Mouse (Mus musculus) layer of hippocampus, adult 2 months (tissue): ENCODE results near the gene Brd3. TPM values are rescaled to one million over a fixed set of nuclear protein-coding genes. Genes with fewer than 3 reads are reported as not detected.

Source experiments
- DNase-seq, 2 experiments: peaks; one replicate each; pipeline ENCODE4 v3.0.0; 2022; ENCODE audit warnings: low spot score in 2 of 2
- H3K27ac ChIP-seq: fragments of 200-600 bp; 2 replicates; pipeline ENCODE4 v1.8.1; 2022
- H3K4me3 ChIP-seq: fragments of 200-600 bp; 2 replicates; pipeline ENCODE4 v1.8.1; 2022; ENCODE audit warnings: mild to moderate bottlenecking
- CTCF ChIP-seq: fragments of 200-600 bp; conservative IDR thresholded peaks from 2 replicates; pipeline ENCODE4 v1.8.1; 2022; ENCODE audit warnings: antibody characterized with exemption, mild to moderate bottlenecking, moderate library complexity
- total RNA-seq, 2 experiments: library from RNA; stranded (reverse); gene quantifications; 2 replicates each; pipeline ENCODE4 v1.2.3; 2021

Gene Brd3
- total RNA-seq, 2 experiments from 2014 or later = 43.6 to 51.8 TPM

GRCm38 (mm10) chr2:27446812-27447211 is 60.6 kb downstream of the Brd3 start:
- Histone ChIP-seq H3K4me3 (no peak overlapping the region), H3K27ac (no peak overlapping the region)
- TF ChIP-seq CTCF = no peak
- DNase-seq = no peak

- TF ChIP-seq CTCF = no peak
- no peak for DNase-seq
- Histone ChIP-seq H3K27ac (no peak overlapping the region), H3K4me3 (no peak overlapping the region)
Observed at GRCm38 (mm10) chr2:27445910-27446309, 61.6 kb downstream of the Brd3 start.

- H3K4me3 ChIP-seq = peak overlapping the region; percentile 93
- TF ChIP-seq CTCF = no peak
- peak overlapping the region; percentile 93; the same call in 1 of the 2 replicates for H3K27ac ChIP-seq
- DNase-seq = no peak
Observed at GRCm38 (mm10) chr2:27443450-27443708, 64.1 kb downstream of the Brd3 start.

GRCm38 (mm10) chr2:27442708-27443449 is 64.6 kb downstream of the Brd3 start:
- peak in 1 of 2 experiments; percentile 32 for DNase-seq
- peak overlapping the region; percentile 93 for H3K27ac ChIP-seq
- TF ChIP-seq CTCF = peak; percentile 16
- peak overlapping the region; percentile 93 for H3K4me3 ChIP-seq

GRCm38 (mm10) chr2:27441767-27442707 is 65.4 kb downstream of the Brd3 start, which contains the start of gene Brd3os:
Gene Brd3os (plus strand): TSS chr2:27442324.
- peak within 1 kb of the TSS; percentile 93 for H3K4me3 ChIP-seq
- no peak for TF ChIP-seq CTCF
- DNase-seq = peak; percentile 94 to 97
- peak within 1 kb of the TSS; percentile 93 for H3K27ac ChIP-seq

GRCm38 (mm10) chr2:27438281-27438680 is 69.2 kb downstream of the Brd3 start:
- DNase-seq = no peak
- H3K4me3 ChIP-seq = no peak overlapping the region
- no peak overlapping the region for H3K27ac ChIP-seq
- no peak for TF ChIP-seq CTCF

- H3K4me3 ChIP-seq = no peak overlapping the region
- no peak for DNase-seq
- TF ChIP-seq CTCF = no peak
- H3K27ac ChIP-seq = no peak overlapping the region
Observed at GRCm38 (mm10) chr2:27437876-27438275, 69.6 kb downstream of the Brd3 start.

- DNase-seq = no peak
- TF ChIP-seq CTCF = no peak
- H3K4me3 ChIP-seq = no peak overlapping the region
- no peak overlapping the region for H3K27ac ChIP-seq
Observed at GRCm38 (mm10) chr2:27432599-27432998, 74.9 kb downstream of the Brd3 start.

- Histone ChIP-seq H3K27ac (no peak overlapping the region), H3K4me3 (no peak overlapping the region)
- peak; percentile 66 to 81 for DNase-seq
- TF ChIP-seq CTCF = no peak
Observed at GRCm38 (mm10) chr2:27430621-27431020, 76.8 kb downstream of the Brd3 start.

- H3K4me3 ChIP-seq = no peak overlapping the region
- TF ChIP-seq CTCF = peak; percentile 99
- peak; percentile 83 to 90 for DNase-seq
- no peak overlapping the region for H3K27ac ChIP-seq
Observed at GRCm38 (mm10) chr2:27428071-27428470, 79.4 kb downstream of the Brd3 start.

- peak within 1 kb of the TSS; percentile 65; the same call in 1 of the 2 replicates for H3K27ac ChIP-seq
- no peak; the same call in 1 of the 2 replicates for TF ChIP-seq CTCF
- peak; percentile 71 to 81 for DNase-seq
- H3K4me3 ChIP-seq = peak within 1 kb of the TSS; percentile 76
Observed at GRCm38 (mm10) chr2:27426855-27427457, 80.5 kb downstream of the Brd3 start, which contains the start of gene Vav2. Gene Vav2 (minus strand): TSS chr2:27427033.

GRCm38 (mm10) chr2:27426406-27426854 is 81.0 kb downstream of the Brd3 start:
- peak overlapping the region; percentile 65; the same call in 1 of the 2 replicates for H3K27ac ChIP-seq
- H3K4me3 ChIP-seq = peak overlapping the region; percentile 76
- no peak for DNase-seq
- TF ChIP-seq CTCF = no peak
